ENCODE assay signal across 13 mouse cellular contexts in genomic region chr14:50802843-50803562, GRCm38 (mm10). TPM values are rescaled to one million over a fixed set of nuclear protein-coding genes. Genes with fewer than 3 reads are reported as not detected.
DNase-seq lines count a peak whose midpoint lies in the region; ATAC-seq and TF ChIP-seq lines count a peak whose summit lies in the region.
"Had no signal": no experiment of that assay in that cellular context is flagged by ENCODE, and none has a peak within 500 bp of the region (broad histone marks: within the 10 kb centered on the region; RNA-seq: fewer than 3 reads in every experiment).

No protein-coding gene starts in this region.

- H3K36me3 ChIP-seq in C2C12 (ENCODE audit: control insufficient read depth, insufficient read depth), result peaks cover 13% of the 10 kb centered on the region
- H3K36me3 ChIP-seq: liver, embryonic 13.5 days had no signal

- H3ac ChIP-seq in C2C12 (ENCODE audit: control insufficient read depth, insufficient read length, low read depth), result peak overlapping the region; percentile 55

- no peak for ATAC-seq in erythroid progenitor cell, adult 5-6 weeks (replicated peaks; ENCODE audit: low FRiP score, poor library complexity, severe bottlenecking)
- ATAC-seq in cerebellum, adult (ENCODE audit: insufficient number of reproducible peaks, low FRiP score, low TSS enrichment), result no peak

- H3K79me2 ChIP-seq in C2C12 (ENCODE audit: control insufficient read depth, insufficient read depth), result peaks cover 72% of the 10 kb centered on the region

- TF ChIP-seq CTCF in C2C12 (IDR thresholded peaks at IDR 0.05; ENCODE audit: control insufficient read depth, insufficient read depth, insufficient read length), result no peak

- no peaks in the 10 kb centered on the region for H3K27me3 ChIP-seq in C2C12 (ENCODE audit: control insufficient read depth, insufficient read depth, insufficient read length)
- H3K27me3 ChIP-seq: liver, embryonic 13.5 days had no signal

- peak; percentile 8 for DNase-seq in adrenal gland, postnatal 10 days
- DNase-seq in adrenal gland, postnatal 4 days (ENCODE audit: low spot score in 2 of 2), result no peak
- peak; percentile 14 for DNase-seq in kidney, postnatal 10 days
- no peak for DNase-seq in kidney, adult 11 months
- DNase-seq in c-Kit-positive CD71-positive TER-119-positive erythroid progenitor cells, embryonic 14.5 days (ENCODE audit: low spot score), result peak; percentile 85
- DNase-seq: cerebellum, adult 9-10 months; gastrocnemius, postnatal 25 days; liver, embryonic 13.5 days had no signal

- peaks cover 54% of the 10 kb centered on the region for H3K79me3 ChIP-seq in C2C12 (ENCODE audit: low read depth)

- H3K4me3 ChIP-seq in C2C12 (ENCODE audit: insufficient read depth, poor library complexity, severe bottlenecking), result peak overlapping the region; percentile 37
- H3K4me3 ChIP-seq: liver, embryonic 13.5 days had no signal

TF ChIP-seq in C2C12, 6 proteins besides CTCF, POLR2A, EP300 and RAD21:
- TF ChIP-seq USF1 (IDR thresholded peaks at IDR 0.05; ENCODE audit: low read depth) (no peak), MYOG (IDR thresholded peaks at IDR 0.05; ENCODE audit: control insufficient read depth, extremely low read depth, insufficient read length) (no peak), MAX (IDR thresholded peaks at IDR 0.05) (peak; percentile 46), CEBPB (IDR thresholded peaks at IDR 0.05; ENCODE audit: low read depth) (no peak)

RNA-seq across cellular contexts. Expression of gene Ccnb1ip1, which starts 4.5 kb away (rescaled TPM):
- total RNA-seq in adrenal gland, postnatal 10 days (2021), result under 1 TPM; 0.24 to 0.78 TPM
- not detected for total RNA-seq in adrenal gland, postnatal 4 days (2021)
- polyA plus RNA-seq in C2C12 (2012; fragmentation: generic; extraction: Trizol), result 1.6 TPM
- not detected in 2 replicates for total RNA-seq in erythroid progenitor cell, adult 5-6 weeks (2015; ENCODE audit: low replicate concordance)
- not detected in 2 replicates for total RNA-seq in erythroid progenitor cell, adult 5-6 weeks (2017; ENCODE audit: low replicate concordance)
- total RNA-seq: gastrocnemius, postnatal 25 days had no signal
- polyA plus RNA-seq: liver, embryonic 13.5 days; neural tube, embryonic 14.5 days; stomach, embryonic 16.5 days had no signal

RNA-seq across cellular contexts. Expression of gene Parp2, which starts 4.6 kb away (rescaled TPM):
- total RNA-seq in adrenal gland, postnatal 10 days (2021), result 10 to 100 TPM; 28.7 to 31.1 TPM
- total RNA-seq in adrenal gland, postnatal 4 days (2021), result 10 to 100 TPM; 48.2 to 57.3 TPM
- 18.2 TPM for polyA plus RNA-seq in C2C12 (2012; fragmentation: generic; extraction: Trizol)
- total RNA-seq in erythroid progenitor cell, adult 5-6 weeks (2015; ENCODE audit: low replicate concordance), result 18.0 and 29.3 TPM in 2 replicates
- 32.5 and 63.5 TPM in 2 replicates for total RNA-seq in erythroid progenitor cell, adult 5-6 weeks (2017; ENCODE audit: low replicate concordance)

RNA-seq across cellular contexts. Expression of gene Ttc5, which starts 17.7 kb away (rescaled TPM):
- 10 to 100 TPM; 36.4 to 47.9 TPM for total RNA-seq in adrenal gland, postnatal 10 days (2021)
- total RNA-seq in adrenal gland, postnatal 4 days (2021), result 10 to 100 TPM; 61.8 to 71.8 TPM
- 19.7 TPM for polyA plus RNA-seq in C2C12 (2012; fragmentation: generic; extraction: Trizol)
- total RNA-seq in erythroid progenitor cell, adult 5-6 weeks (2015; ENCODE audit: low replicate concordance), result 13.3 and 21.4 TPM in 2 replicates
- 12.3 and 18.5 TPM in 2 replicates for total RNA-seq in erythroid progenitor cell, adult 5-6 weeks (2017; ENCODE audit: low replicate concordance)

RNA-seq across cellular contexts. Expression of gene Olfr749, which starts 58.1 kb away (rescaled TPM):
- not detected for total RNA-seq in adrenal gland, postnatal 10 days (2021)
- not detected for total RNA-seq in adrenal gland, postnatal 4 days (2021)
- not detected for polyA plus RNA-seq in C2C12 (2012; fragmentation: generic; extraction: Trizol)
- not detected in 2 replicates for total RNA-seq in erythroid progenitor cell, adult 5-6 weeks (2015; ENCODE audit: low replicate concordance)
- total RNA-seq in erythroid progenitor cell, adult 5-6 weeks (2017; ENCODE audit: low replicate concordance), result not detected in 2 replicates
- total RNA-seq: gastrocnemius, postnatal 25 days had no signal
- polyA plus RNA-seq: liver, embryonic 13.5 days; neural tube, embryonic 14.5 days; stomach, embryonic 16.5 days had no signal

Comparison
In these comparisons a context has a peak if more than half of its experiments do, and no peak if none do; other contexts are left out.
1. DNase-seq: peak in adrenal gland, postnatal 10 days (single experiment), kidney, postnatal 10 days (single experiment) and c-Kit-positive CD71-positive TER-119-positive erythroid progenitor cells, embryonic 14.5 days (single experiment); none in adrenal gland, postnatal 4 days (0 of 2) and kidney, adult 11 months (single experiment).